Mouse (Mus musculus): ENCODE results near the gene Trim24.
A peak's percentile ranks its signal among the peaks of the same experiment; 100 is the strongest.

Trim24 gene

DNA sequence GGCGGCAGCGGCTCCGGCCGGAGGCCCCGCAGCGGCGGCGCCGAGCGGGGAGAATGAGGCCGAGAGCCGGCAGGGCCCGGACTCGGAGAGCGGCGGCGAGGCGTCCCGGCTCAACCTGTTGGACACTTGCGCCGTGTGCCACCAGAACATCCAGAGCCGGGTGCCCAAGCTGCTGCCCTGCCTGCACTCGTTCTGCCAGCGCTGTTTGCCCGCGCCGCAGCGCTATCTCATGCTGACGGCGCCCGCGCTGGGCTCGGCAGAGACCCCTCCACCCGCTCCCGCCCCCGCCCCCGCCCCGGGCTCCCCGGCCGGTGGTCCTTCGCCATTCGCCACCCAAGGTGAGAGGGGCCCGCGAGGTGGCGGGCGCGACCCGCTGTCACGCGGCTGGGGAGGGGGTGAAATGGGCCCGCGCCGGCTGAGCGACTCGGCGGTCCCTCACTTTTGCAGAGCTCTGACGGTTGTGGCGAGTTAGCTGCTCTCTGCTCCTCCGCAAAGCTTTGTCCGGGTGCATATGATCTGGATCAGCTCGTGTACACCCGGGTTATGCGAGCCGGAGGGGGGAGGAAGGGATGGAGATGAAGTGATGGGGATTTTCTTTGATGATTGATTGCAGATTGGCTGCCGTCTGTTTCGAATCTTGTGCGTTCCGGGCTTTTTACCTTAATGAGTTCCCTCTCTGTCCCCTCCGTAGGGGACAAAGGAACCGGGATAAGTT, 683 bp downstream of the Trim24 start:
- DNase-seq = no peak

- DNase-seq = no peak
These were observed 2.2 kb downstream of the Trim24 start for GRCm38 (mm10) chr6:37872861-37873260.

- DNase-seq = no peak
These were observed 3.1 kb downstream of the Trim24 start for GRCm38 (mm10) chr6:37873731-37874130.

DNA sequence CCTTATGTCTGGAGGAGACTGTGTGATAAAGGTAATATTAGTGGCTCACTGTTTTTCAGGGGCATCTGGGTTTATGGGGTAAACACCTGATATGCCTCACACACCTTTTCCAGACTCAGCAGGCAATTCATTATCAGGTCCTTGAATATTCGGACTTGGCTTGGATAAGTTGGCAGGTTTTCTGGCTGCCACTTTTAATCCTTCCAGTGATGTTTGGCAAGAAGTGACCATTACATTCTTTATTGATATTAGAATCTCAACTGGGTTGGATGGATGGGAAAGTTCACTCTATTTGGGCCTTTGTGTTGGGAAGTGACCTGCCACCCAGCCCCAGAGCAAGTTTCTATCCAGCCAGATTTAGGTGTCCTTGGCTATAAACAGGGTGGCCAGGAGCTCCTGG, 7.6 kb downstream of the Trim24 start:
- no peak for DNase-seq

GRCm38 (mm10) chr6:37880586-37880985, 10.0 kb downstream of the Trim24 start:
- DNase-seq = no peak

DNA sequence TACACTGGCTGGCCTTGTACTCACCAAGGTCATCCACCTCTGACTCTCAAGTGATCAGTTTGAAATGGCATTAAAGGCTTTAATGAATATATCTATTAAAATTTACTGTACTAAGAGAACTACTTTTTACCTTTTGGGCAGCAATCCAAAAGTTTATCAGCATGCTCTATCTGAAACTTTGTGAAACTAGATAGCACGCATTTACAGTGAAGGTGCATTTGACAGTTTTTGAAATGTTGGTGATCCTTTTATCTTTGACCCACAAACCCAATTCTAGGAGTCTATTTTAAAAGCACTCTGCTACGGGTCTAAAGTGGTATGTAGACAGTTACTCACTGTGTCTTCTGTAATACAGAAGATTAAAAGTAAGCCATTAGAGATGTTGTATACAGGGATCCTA, 23.0 kb downstream of the Trim24 start:
- DNase-seq = no peak

GRCm38 (mm10) chr6:37895646-37896435, 25.2 kb downstream of the Trim24 start:
- DNase-seq = peak; percentile 20

GRCm38 (mm10) chr6:37900221-37900620, 29.6 kb downstream of the Trim24 start:
- DNase-seq = no peak

DNA sequence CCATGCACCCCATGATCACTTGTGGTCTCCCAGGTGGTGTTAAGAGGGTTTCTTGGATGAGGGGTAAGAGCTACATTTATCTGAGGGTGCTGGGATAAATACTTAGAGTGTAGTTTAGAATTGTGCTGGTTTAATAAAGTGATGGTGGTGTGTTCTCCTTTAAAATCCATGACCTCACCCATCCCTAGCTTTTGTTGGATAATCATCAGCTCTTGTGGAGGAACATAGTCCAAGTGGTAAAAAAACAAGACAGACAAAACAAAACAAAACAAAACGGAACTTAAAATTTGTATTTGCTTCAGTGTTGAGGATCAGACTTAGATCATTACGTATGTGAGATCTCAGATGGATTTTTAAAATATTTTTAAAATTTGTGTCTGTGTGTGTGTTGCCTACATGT, 31.2 kb downstream of the Trim24 start:
- DNase-seq = no peak

- DNase-seq = no peak
These were observed 33.2 kb downstream of the Trim24 start for GRCm38 (mm10) chr6:37903810-37904209.

- no peak for DNase-seq
These were observed 42.9 kb downstream of the Trim24 start for GRCm38 (mm10) chr6:37913525-37913924.

DNA sequence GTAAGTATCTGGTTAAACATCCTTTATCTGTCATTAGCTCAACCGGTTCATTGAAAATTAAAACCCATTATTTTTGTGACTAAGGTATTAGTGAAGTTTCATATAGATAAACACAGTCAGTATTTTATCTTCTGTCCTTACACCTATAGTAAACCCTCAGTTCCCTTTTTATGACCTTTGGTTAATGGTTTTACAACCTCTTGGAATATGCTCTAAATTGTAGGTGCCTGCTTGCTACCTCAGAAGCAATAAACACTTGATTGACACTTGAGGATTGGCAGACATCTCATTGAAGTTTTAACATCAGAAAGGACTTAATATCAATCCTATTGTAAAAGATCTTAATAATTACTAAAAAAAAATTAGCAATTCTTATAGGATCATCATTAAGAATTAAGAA, 54.5 kb downstream of the Trim24 start:
- DNase-seq = no peak

GRCm38 (mm10) chr6:37926751-37927150, 56.1 kb downstream of the Trim24 start:
- no peak for DNase-seq

- no peak for DNase-seq
These were observed 65.9 kb downstream of the Trim24 start for GRCm38 (mm10) chr6:37936498-37936897.

- DNase-seq = no peak
These were observed 80.7 kb downstream of the Trim24 start for GRCm38 (mm10) chr6:37951306-37951705.

GRCm38 (mm10) chr6:37967386-37967785, 96.8 kb downstream of the Trim24 start:
- DNase-seq = no peak

DNA sequence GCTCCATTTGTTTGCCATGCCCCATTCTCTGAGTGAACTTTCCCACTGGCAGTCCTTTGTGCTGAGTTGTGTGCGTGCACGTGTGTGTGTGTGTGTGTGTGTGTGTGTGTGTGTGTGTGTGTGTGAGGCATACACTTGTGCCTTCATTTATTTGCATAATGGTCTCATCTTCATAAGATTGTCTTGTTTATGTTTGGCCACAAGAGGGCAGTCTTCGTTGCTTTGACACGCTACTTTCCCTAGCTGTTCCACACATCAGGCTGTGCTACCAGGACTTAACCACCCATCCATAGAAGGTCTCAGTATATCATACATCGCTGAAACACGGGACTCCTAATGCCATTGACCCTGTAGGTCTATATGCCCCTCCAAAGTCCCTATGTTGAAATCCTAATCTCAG, 136.8 kb downstream of the Trim24 start:
- peak; percentile 13 for DNase-seq

- DNase-seq = no peak
These were observed 142.2 kb downstream of the Trim24 start for GRCm38 (mm10) chr6:38012829-38013228.
